Mouse (Mus musculus) B cell, adult 67 days (primary cell): Measurements from ENCODE around the gene Vmp1. TPM values are rescaled to one million over a fixed set of nuclear protein-coding genes. Genes with fewer than 3 reads are reported as not detected.

Experiments used
- total RNA-seq, 2 experiments: library from RNA; stranded (reverse); gene quantifications; 4 replicates each; pipeline ENCODE4 v1.2.4; 2023

Vmp1 gene
- 10 to 100 TPM; 65.4 to 76.8 TPM for total RNA-seq

GRCm38 (mm10) chr11:86683395-86684125, at the start of gene Vmp1, which contains the start of gene Ptrh2:
Gene Vmp1, minus strand, starts transcription at chr11:86683836.
Gene Ptrh2, plus strand, starts transcription at chr11:86683985.

GRCm38 (mm10) chr11:86544639-86545299, 138.9 kb downstream of the Vmp1 start, which contains the start of the genes Rps6kb1 and Tubd1:
Gene Rps6kb1, minus strand, starts transcription at chr11:86544805.
Gene Tubd1, plus strand, starts transcription at chr11:86544991.

Other genes with a start within 250 kb of the Vmp1 start
- gene Rnft1, start 199.2 kb downstream of the Vmp1 start, total RNA-seq: 10 to 100 TPM; 61.3 to 72.5 TPM
- gene Rps6kb1, start 139.0 kb downstream of the Vmp1 start, total RNA-seq: 10 to 100 TPM; 64.3 to 66.6 TPM
- gene Tubd1, start 138.8 kb downstream of the Vmp1 start, total RNA-seq: 1 to 10 TPM; 7.7 to 8.9 TPM
- 1 to 10 TPM; 7.3 to 8.2 TPM for gene Ptrh2, start 149 bp upstream of the Vmp1 start, total RNA-seq
- gene Cltc, start 73.7 kb upstream of the Vmp1 start, total RNA-seq: 100 to 1,000 TPM; 299 to 312 TPM
- 10 to 100 TPM; 73.6 to 76.1 TPM for gene Dhx40, start 123.9 kb upstream of the Vmp1 start, total RNA-seq